Mouse (Mus musculus) forebrain, embryonic 15.5 days (tissue): Measurements from ENCODE around the gene Irf8. TPM values are rescaled to one million over a fixed set of nuclear protein-coding genes. Genes with fewer than 3 reads are reported as not detected.
A peak's percentile ranks its signal among the peaks of the same experiment; 100 is the strongest.

Source experiments
- ATAC-seq: fragments of 200-750 bp; cut with Nextera tagmentation; replicated peaks from 2 replicates; pipeline ENCODE4 v1.8.0; 2017; ENCODE audit warnings: mild to moderate bottlenecking, moderate TSS enrichment, moderate library complexity
- H3K27ac ChIP-seq: fragments of 300-500 bp; sonication (generic); replicated peaks from 2 replicates; pipeline ENCODE4 v1.5.1; 2015; ENCODE audit warnings: mild to moderate bottlenecking, inconsistent platforms
- H3K27me3 ChIP-seq: fragments of 300-500 bp; sonication (generic); 2 replicates; pipeline ENCODE4 v1.6.1; 2015; ENCODE audit warnings: inconsistent platforms
- H3K36me3 ChIP-seq: fragments of 300-500 bp; sonication (generic); 2 replicates; pipeline ENCODE4 v1.6.1; 2015; ENCODE audit warnings: mild to moderate bottlenecking, inconsistent platforms
- H3K4me1 ChIP-seq: fragments of 300-500 bp; sonication (generic); 2 replicates; pipeline ENCODE4 v1.6.1; 2015; ENCODE audit warnings: inconsistent platforms
- H3K4me2 ChIP-seq: fragments of 300-500 bp; sonication (generic); replicated peaks from 2 replicates; pipeline ENCODE4 v1.6.1; 2015; ENCODE audit warnings: mild to moderate bottlenecking, inconsistent platforms
- H3K4me3 ChIP-seq: fragments of 300-500 bp; sonication (generic); 2 replicates; pipeline ENCODE4 v1.5.1; 2015; ENCODE audit warnings: mild to moderate bottlenecking, inconsistent platforms
- H3K9ac ChIP-seq: fragments of 300-500 bp; sonication (generic); replicated peaks from 2 replicates; pipeline ENCODE4 v1.6.1; 2015; ENCODE audit warnings: mild to moderate bottlenecking, inconsistent platforms
- H3K9me3 ChIP-seq: fragments of 300-500 bp; sonication (generic); 2 replicates; pipeline ENCODE4 v1.6.1; 2016; ENCODE audit warnings: inconsistent platforms
- WGBS: fragments of 180-500 bp; shearing (Covaris S2); methylation state at CpG from one replicate; pipeline ENCODE4 v1.1.7; 2015; ENCODE audit warnings: mixed read lengths; 5-methylcytosine and 5-hydroxymethylcytosine counted together
- polyA plus RNA-seq: library from polyadenylated mRNA; unstranded; fragments of >200 nt; fragmentation: Nextera tagmentation; extraction: Ambion mirVana; gene quantifications from 2 replicates; pipeline ENCODE4 v1.2.1, GENCODE M21; 2015

Gene Irf8
- 4.0 and 4.8 TPM in 2 replicates for polyA plus RNA-seq

GRCm38 (mm10) chr8:120735770-120736481 is at the start of gene Irf8:
Irf8 (plus strand) TSS chr8:120736358.
- peak within 1 kb of the TSS; percentile 87 for H3K4me2 ChIP-seq
- WGBS: under 1% methylated on average over 60 of the region's 62 CpGs
- peak within 1 kb of the TSS; percentile 56 for H3K4me3 ChIP-seq
- peaks cover 12% of the 10 kb centered on the region for H3K4me1 ChIP-seq
- H3K27me3 ChIP-seq: peaks cover 31% of the 10 kb centered on the region
- H3K9me3 ChIP-seq: no peaks in the 10 kb centered on the region
- peak; percentile 94 for ATAC-seq
- H3K9ac ChIP-seq: peak within 1 kb of the TSS; percentile 51
- H3K27ac ChIP-seq: no peak within 1 kb of the TSS
- H3K36me3 ChIP-seq: no peaks in the 10 kb centered on the region

DNA sequence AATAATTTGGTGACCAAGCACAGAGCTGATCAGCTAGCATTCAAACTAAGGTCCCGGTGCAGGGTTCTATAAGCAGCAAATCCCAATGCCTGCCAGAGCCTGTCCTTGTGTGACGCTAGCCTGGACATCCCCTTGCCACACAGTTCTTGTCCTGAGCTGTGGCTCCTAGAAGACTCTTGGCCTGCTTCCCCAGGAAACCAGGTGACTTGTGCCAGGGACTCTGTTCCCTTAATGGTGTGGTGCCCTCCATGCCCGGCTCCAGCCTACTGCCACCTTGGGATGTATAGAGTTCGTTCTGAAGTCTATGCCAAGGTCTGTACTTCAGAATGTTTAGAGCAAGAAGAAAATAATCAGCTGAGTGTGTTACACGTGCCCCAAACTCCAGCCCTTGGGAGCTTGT is 49.6 kb upstream of the Irf8 start:
- WGBS: 86% methylated on average over 5 of the region's 5 CpGs
- Histone ChIP-seq H3K27ac (no peak overlapping the region), H3K9me3 (no peaks in the 10 kb centered on the region), H3K4me2 (no peak overlapping the region), H3K9ac (no peak overlapping the region), H3K4me1 (no peaks in the 10 kb centered on the region), H3K36me3 (no peaks in the 10 kb centered on the region), H3K27me3 (no peaks in the 10 kb centered on the region), H3K4me3 (no peak overlapping the region)
- ATAC-seq: no peak

GRCm38 (mm10) chr8:120687786-120688185 is 48.4 kb upstream of the Irf8 start:
- Histone ChIP-seq H3K4me2 (no peak overlapping the region), H3K4me3 (no peak overlapping the region), H3K4me1 (no peaks in the 10 kb centered on the region), H3K27me3 (no peaks in the 10 kb centered on the region), H3K9ac (no peak overlapping the region), H3K9me3 (no peaks in the 10 kb centered on the region), H3K27ac (no peak overlapping the region), H3K36me3 (no peaks in the 10 kb centered on the region)
- ATAC-seq: no peak
- WGBS: 79% methylated on average over 8 of the region's 8 CpGs

GRCm38 (mm10) chr8:120688511-120688910 is 47.6 kb upstream of the Irf8 start:
- no peak overlapping the region for H3K27ac ChIP-seq
- WGBS: 90% methylated on average over 7 of the region's 7 CpGs
- no peaks in the 10 kb centered on the region for H3K9me3 ChIP-seq

GRCm38 (mm10) chr8:120692934-120693333 is 43.2 kb upstream of the Irf8 start:
- 77% methylated on average over 4 of the region's 4 CpGs for WGBS
- Histone ChIP-seq H3K4me1 (peaks cover 8% of the 10 kb centered on the region), H3K4me3 (no peak overlapping the region), H3K9ac (no peak overlapping the region), H3K36me3 (no peaks in the 10 kb centered on the region), H3K9me3 (no peaks in the 10 kb centered on the region), H3K27me3 (no peaks in the 10 kb centered on the region), H3K4me2 (no peak overlapping the region), H3K27ac (no peak overlapping the region)
- no peak for ATAC-seq

More at GRCm38 (mm10) chr8:120688511-120688910, 47.6 kb upstream of the Irf8 start:
- Histone ChIP-seq H3K9ac (no peak overlapping the region), H3K27me3 (no peaks in the 10 kb centered on the region), H3K36me3 (no peaks in the 10 kb centered on the region), H3K4me3 (no peak overlapping the region), H3K4me1 (no peaks in the 10 kb centered on the region), H3K4me2 (no peak overlapping the region)
- ATAC-seq: no peak

- Histone ChIP-seq H3K9me3 (no peaks in the 10 kb centered on the region), H3K4me2 (no peak overlapping the region), H3K9ac (no peak overlapping the region), H3K27ac (no peak overlapping the region), H3K4me1 (peaks cover 8% of the 10 kb centered on the region), H3K36me3 (no peaks in the 10 kb centered on the region), H3K27me3 (no peaks in the 10 kb centered on the region), H3K4me3 (no peak overlapping the region)
- WGBS: 57% methylated on average over 22 of the region's 22 CpGs
- ATAC-seq: no peak
These were observed 42.2 kb upstream of the Irf8 start for GRCm38 (mm10) chr8:120693861-120694493.

GRCm38 (mm10) chr8:120696401-120697153 is 39.6 kb upstream of the Irf8 start:
- H3K27ac ChIP-seq: no peak overlapping the region
- H3K4me2 ChIP-seq: no peak overlapping the region
- no peaks in the 10 kb centered on the region for H3K9me3 ChIP-seq
- peaks cover 8% of the 10 kb centered on the region for H3K4me1 ChIP-seq
- H3K36me3 ChIP-seq: no peaks in the 10 kb centered on the region
- WGBS: 63% methylated on average over 13 of the region's 13 CpGs
- no peak for ATAC-seq
- no peaks in the 10 kb centered on the region for H3K27me3 ChIP-seq
- H3K4me3 ChIP-seq: no peak overlapping the region
- no peak overlapping the region for H3K9ac ChIP-seq

- WGBS: 77% methylated on average over 17 of the region's 17 CpGs
- H3K27me3 ChIP-seq: no peaks in the 10 kb centered on the region
- no peak overlapping the region for H3K4me3 ChIP-seq
- no peak overlapping the region for H3K4me2 ChIP-seq
- H3K36me3 ChIP-seq: no peaks in the 10 kb centered on the region
- no peak overlapping the region for H3K9ac ChIP-seq
- no peak overlapping the region for H3K27ac ChIP-seq
- ATAC-seq: no peak
- H3K9me3 ChIP-seq: no peaks in the 10 kb centered on the region
- H3K4me1 ChIP-seq: peaks cover 8% of the 10 kb centered on the region
These were observed 38.8 kb upstream of the Irf8 start for GRCm38 (mm10) chr8:120697154-120697978.

GRCm38 (mm10) chr8:120697979-120698272 is 38.2 kb upstream of the Irf8 start:
- no peak overlapping the region for H3K9ac ChIP-seq
- no peak for ATAC-seq
- H3K36me3 ChIP-seq: no peaks in the 10 kb centered on the region
- H3K4me2 ChIP-seq: no peak overlapping the region
- no peaks in the 10 kb centered on the region for H3K27me3 ChIP-seq
- peaks cover 8% of the 10 kb centered on the region for H3K4me1 ChIP-seq
- no peak overlapping the region for H3K4me3 ChIP-seq
- no peaks in the 10 kb centered on the region for H3K9me3 ChIP-seq
- H3K27ac ChIP-seq: no peak overlapping the region

DNA sequence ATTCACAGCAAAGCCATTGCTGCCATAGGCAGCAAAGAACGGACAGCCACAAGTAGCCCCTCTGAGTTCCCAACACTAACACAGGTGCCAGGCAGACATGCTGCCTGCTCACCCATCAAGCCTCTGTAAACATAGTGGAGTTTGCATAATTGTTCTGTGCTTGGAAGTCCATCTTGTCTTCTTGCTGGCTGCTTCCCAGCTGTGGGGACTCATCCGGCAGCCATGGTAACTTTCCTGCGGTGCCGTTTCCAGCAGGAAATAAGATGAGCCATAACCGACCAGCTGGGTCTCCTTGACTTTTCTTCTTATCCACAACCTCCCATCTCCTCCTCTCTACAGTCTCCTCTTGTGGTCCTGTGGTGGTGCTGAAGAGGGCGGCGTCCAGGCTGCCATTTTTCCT is 37.7 kb upstream of the Irf8 start:
- no peaks in the 10 kb centered on the region for H3K9me3 ChIP-seq
- no peaks in the 10 kb centered on the region for H3K27me3 ChIP-seq
- WGBS: 96% methylated on average over 7 of the region's 7 CpGs
- no peak for ATAC-seq
- peaks cover 8% of the 10 kb centered on the region for H3K4me1 ChIP-seq
- H3K27ac ChIP-seq: no peak overlapping the region
- no peaks in the 10 kb centered on the region for H3K36me3 ChIP-seq
- no peak overlapping the region for H3K4me3 ChIP-seq
- H3K4me2 ChIP-seq: no peak overlapping the region
- H3K9ac ChIP-seq: no peak overlapping the region

GRCm38 (mm10) chr8:120699079-120699478 is 37.1 kb upstream of the Irf8 start:
- no peak for ATAC-seq
- peaks cover 8% of the 10 kb centered on the region for H3K4me1 ChIP-seq
- H3K4me2 ChIP-seq: no peak overlapping the region
- H3K9me3 ChIP-seq: no peaks in the 10 kb centered on the region
- no peak overlapping the region for H3K27ac ChIP-seq
- H3K36me3 ChIP-seq: no peaks in the 10 kb centered on the region
- 82% methylated on average over 6 of the region's 6 CpGs for WGBS
- H3K4me3 ChIP-seq: no peak overlapping the region
- no peak overlapping the region for H3K9ac ChIP-seq
- no peaks in the 10 kb centered on the region for H3K27me3 ChIP-seq

DNA sequence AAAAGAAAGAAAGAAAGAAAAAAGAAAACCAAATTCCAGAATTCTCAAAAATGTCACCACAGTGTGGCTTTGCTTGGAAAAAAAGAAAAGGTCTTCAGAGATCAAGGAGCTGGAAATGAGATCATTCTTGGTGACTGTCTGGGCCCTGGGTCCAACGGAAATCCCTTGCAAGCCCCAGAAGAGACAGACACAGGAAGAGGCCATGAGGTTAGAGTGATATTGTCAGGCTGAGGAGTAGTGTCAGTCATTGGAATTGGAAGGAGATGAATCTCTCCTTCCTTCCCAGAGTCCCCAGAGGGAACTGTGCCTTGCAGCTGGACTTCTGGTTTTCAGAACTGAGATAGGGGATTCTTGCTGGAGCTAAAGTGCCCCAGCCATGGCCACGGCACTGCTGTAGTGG is 36.6 kb upstream of the Irf8 start:
- no peak overlapping the region for H3K4me3 ChIP-seq
- no peak overlapping the region for H3K9ac ChIP-seq
- ATAC-seq: no peak
- no peaks in the 10 kb centered on the region for H3K27me3 ChIP-seq
- H3K4me2 ChIP-seq: no peak overlapping the region
- H3K4me1 ChIP-seq: peaks cover 8% of the 10 kb centered on the region
- 82% methylated on average over 2 of the region's 2 CpGs for WGBS
- H3K36me3 ChIP-seq: no peaks in the 10 kb centered on the region
- no peaks in the 10 kb centered on the region for H3K9me3 ChIP-seq
- H3K27ac ChIP-seq: no peak overlapping the region
